Mouse (Mus musculus) forebrain, embryonic 14.5 days (tissue): Measurements from ENCODE around the gene Casc1. TPM values are rescaled to one million over a fixed set of nuclear protein-coding genes. Genes with fewer than 3 reads are reported as not detected.
"Not testable (repeated sequence)": the region's sequence is repeated elsewhere in the genome, so short reads cannot be mapped to it uniquely, and the experiment has no call there.

Experiments
- ATAC-seq: fragments of 200-750 bp; cut with Nextera tagmentation; 2 replicates; pipeline ENCODE4 v1.8.0; 2017; ENCODE audit warnings: mild to moderate bottlenecking, moderate library complexity
- DNase-seq: peaks from one replicate; pipeline ENCODE4 v3.0.0-alpha.2; 2015; ENCODE audit warnings: low spot score
- H3K27ac ChIP-seq: fragments of 300-500 bp; sonication (generic); 2 replicates; pipeline ENCODE4 v1.5.1; 2014; ENCODE audit warnings: low read depth, mild to moderate bottlenecking, control low read depth, low read length, moderate library complexity
- H3K27me3 ChIP-seq: fragments of 300-500 bp; sonication (generic); replicated peaks from 2 replicates; pipeline ENCODE4 v1.6.1; 2014; ENCODE audit warnings: low read length, control low read depth, mixed read lengths; ENCODE audit not compliant: control insufficient read depth, insufficient read depth
- H3K36me3 ChIP-seq: fragments of 300-500 bp; sonication (generic); 2 replicates; pipeline ENCODE4 v1.6.1; 2014; ENCODE audit warnings: low read length, control low read depth; ENCODE audit not compliant: control insufficient read depth, insufficient read depth
- H3K4me1 ChIP-seq: fragments of 300-500 bp; sonication (generic); 2 replicates; pipeline ENCODE4 v1.6.1; 2014; ENCODE audit warnings: antibody characterized with exemption, low read length, control low read depth; ENCODE audit not compliant: control insufficient read depth, insufficient read depth
- H3K4me2 ChIP-seq: fragments of 300-500 bp; sonication (generic); 2 replicates; pipeline ENCODE4 v1.6.1; 2014; ENCODE audit warnings: mild to moderate bottlenecking, control low read depth, low read length
- H3K4me3 ChIP-seq: fragments of 300-500 bp; sonication (generic); 2 replicates; pipeline ENCODE4 v1.5.1; 2014; ENCODE audit warnings: low read depth, low read length, control low read depth
- H3K9ac ChIP-seq: fragments of 300-500 bp; sonication (generic); 2 replicates; pipeline ENCODE4 v1.6.1; 2014; ENCODE audit warnings: mild to moderate bottlenecking, low read length, control low read depth, moderate library complexity
- H3K9me3 ChIP-seq: fragments of 300-500 bp; sonication (generic); replicated peaks from 2 replicates; pipeline ENCODE4 v1.6.1; 2016; ENCODE audit warnings: low read length, control low read depth, mixed read lengths; ENCODE audit not compliant: control insufficient read depth
- WGBS: fragments of 180-500 bp; shearing (Covaris S2); extraction: QIAGEN DNeasy Blood & Tissue Kit; methylation state at CpG from one replicate; pipeline ENCODE4 v1.1.7; 2014; 5-methylcytosine and 5-hydroxymethylcytosine counted together
- polyA plus RNA-seq: library from polyadenylated mRNA; unstranded; fragments of >200 nt; fragmentation: Nextera tagmentation; extraction: Ambion mirVana; gene quantifications from 2 replicates; pipeline ENCODE4 v1.2.1, GENCODE M21; 2014

Casc1 gene
- polyA plus RNA-seq, 1 experiment from 2014 or later: 1.0 TPM

- Histone ChIP-seq H3K27me3 (no peaks in the 10 kb centered on the region), H3K27ac (no peak overlapping the region), H3K4me2 (no peak overlapping the region), H3K9me3 (no peaks in the 10 kb centered on the region), H3K4me3 (no peak overlapping the region), H3K9ac (no peak overlapping the region), H3K4me1 (no peaks in the 10 kb centered on the region), H3K36me3 (no peaks in the 10 kb centered on the region)
- WGBS: 88% methylated on average over 5 of the region's 5 CpGs
- DNase-seq: no peak
- no peak for ATAC-seq
Measured at GRCm38 (mm10) chr6:145136831-145137230, 74.0 kb downstream of the Casc1 start.

- Histone ChIP-seq H3K9me3 (no peaks in the 10 kb centered on the region), H3K36me3 (no peaks in the 10 kb centered on the region), H3K4me2 (no peak overlapping the region), H3K27ac (no peak overlapping the region), H3K9ac (no peak overlapping the region), H3K4me3 (no peak overlapping the region), H3K27me3 (no peaks in the 10 kb centered on the region), H3K4me1 (no peaks in the 10 kb centered on the region)
- WGBS: 90% methylated on average over 9 of the region's 9 CpGs
- DNase-seq (no peak), ATAC-seq (no peak)
Measured at GRCm38 (mm10) chr6:145135804-145136203, 75.0 kb downstream of the Casc1 start.

GRCm38 (mm10) chr6:145135295-145135694 lies 75.5 kb downstream of the Casc1 start:
- H3K36me3 ChIP-seq: no peaks in the 10 kb centered on the region
- H3K27me3 ChIP-seq: no peaks in the 10 kb centered on the region
- no peaks in the 10 kb centered on the region for H3K4me1 ChIP-seq
- DNase-seq: no peak
- no peaks in the 10 kb centered on the region for H3K9me3 ChIP-seq
- no peak overlapping the region for H3K9ac ChIP-seq
- WGBS: 71% methylated on average over 3 of the region's 3 CpGs
- no peak overlapping the region for H3K4me2 ChIP-seq
- no peak for ATAC-seq
- H3K27ac ChIP-seq: no peak overlapping the region
- no peak overlapping the region for H3K4me3 ChIP-seq

- not testable (repeated sequence) for H3K27ac ChIP-seq, H3K9me3 ChIP-seq, DNase-seq, H3K4me2 ChIP-seq, H3K9ac ChIP-seq, H3K27me3 ChIP-seq, ATAC-seq, H3K4me3 ChIP-seq, H3K4me1 ChIP-seq, H3K36me3 ChIP-seq
- 84% methylated on average over 5 of the region's 5 CpGs for WGBS
Measured at GRCm38 (mm10) chr6:145132969-145133368, 77.8 kb downstream of the Casc1 start.

- 95% methylated on average over 5 of the region's 5 CpGs for WGBS
- Histone ChIP-seq H3K27ac (no peak overlapping the region), H3K4me3 (no peak overlapping the region), H3K36me3 (no peaks in the 10 kb centered on the region), H3K9me3 (no peaks in the 10 kb centered on the region), H3K4me1 (no peaks in the 10 kb centered on the region), H3K27me3 (no peaks in the 10 kb centered on the region), H3K9ac (no peak overlapping the region), H3K4me2 (no peak overlapping the region)
- DNase-seq (no peak), ATAC-seq (no peak)
Measured at GRCm38 (mm10) chr6:145131991-145132390, 78.8 kb downstream of the Casc1 start.

- no peaks in the 10 kb centered on the region for H3K4me1 ChIP-seq
Measured at GRCm38 (mm10) chr6:145129563-145129962, 81.2 kb downstream of the Casc1 start.

GRCm38 (mm10) chr6:145127652-145128051 lies 83.2 kb downstream of the Casc1 start:
- ATAC-seq (no peak), DNase-seq (no peak)
- Histone ChIP-seq H3K4me1 (no peaks in the 10 kb centered on the region), H3K4me2 (no peak overlapping the region), H3K4me3 (no peak overlapping the region), H3K36me3 (no peaks in the 10 kb centered on the region), H3K9ac (no peak overlapping the region), H3K27ac (no peak overlapping the region), H3K27me3 (no peaks in the 10 kb centered on the region), H3K9me3 (no peaks in the 10 kb centered on the region)
- WGBS: over 99% methylated on average over 3 of the region's 3 CpGs

More at GRCm38 (mm10) chr6:145129563-145129962, 81.2 kb downstream of the Casc1 start:
- Histone ChIP-seq H3K36me3 (no peaks in the 10 kb centered on the region), H3K4me2 (no peak overlapping the region), H3K9ac (no peak overlapping the region), H3K27ac (no peak overlapping the region), H3K27me3 (no peaks in the 10 kb centered on the region), H3K9me3 (no peaks in the 10 kb centered on the region), H3K4me3 (no peak overlapping the region)
- WGBS: 81% methylated on average over 4 of the region's 4 CpGs
- ATAC-seq (no peak), DNase-seq (no peak)

GRCm38 (mm10) chr6:145125591-145126113 lies 85.2 kb downstream of the Casc1 start:
- Histone ChIP-seq H3K9ac (no peak overlapping the region), H3K36me3 (no peaks in the 10 kb centered on the region), H3K4me1 (no peaks in the 10 kb centered on the region), H3K27ac (no peak overlapping the region), H3K4me3 (no peak overlapping the region), H3K9me3 (no peaks in the 10 kb centered on the region), H3K27me3 (no peaks in the 10 kb centered on the region), H3K4me2 (no peak overlapping the region)
- DNase-seq (no peak), ATAC-seq (no peak)
- 69% methylated on average over 7 of the region's 7 CpGs for WGBS
